In the genomic region with DNA sequence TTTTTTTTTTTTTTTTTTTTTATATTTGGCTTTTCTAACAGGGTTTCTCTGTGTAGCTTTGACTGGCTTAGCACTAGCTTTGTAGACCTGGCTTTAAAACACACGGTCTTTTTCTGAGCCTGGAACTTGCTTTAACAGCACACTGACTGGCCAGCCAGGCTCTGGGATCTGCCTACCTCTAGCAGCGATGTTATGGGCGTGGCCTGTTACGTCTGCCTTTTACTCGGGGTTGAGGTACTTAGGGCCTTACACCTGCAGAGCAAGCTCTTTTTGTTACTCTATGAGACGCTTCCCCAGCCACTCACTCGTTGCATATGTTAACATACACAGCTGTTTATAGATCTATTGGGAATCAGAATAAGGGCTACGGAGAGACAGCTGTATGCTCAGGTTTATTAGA, we compare ENCODE assay signal across 23 mouse cellular contexts. TPM values are rescaled to one million over a fixed set of nuclear protein-coding genes. Genes with fewer than 3 reads are reported as not detected.
"Had no signal": no experiment of that assay in that cellular context is flagged by ENCODE, and none has a peak within 500 bp of the region (broad histone marks: within the 10 kb centered on the region; RNA-seq: fewer than 3 reads in every experiment).

No protein-coding gene starts in this region.

- H3K27me3 ChIP-seq: kidney, embryonic 15.5 days; liver, embryonic 12.5 days; liver, embryonic 15.5 days; midbrain, embryonic 12.5 days; midbrain, embryonic 15.5 days; neural tube, embryonic 12.5 days; neural tube, embryonic 15.5 days had no signal

- H3K4me2 ChIP-seq: kidney, embryonic 15.5 days; liver, embryonic 12.5 days; liver, embryonic 15.5 days; midbrain, embryonic 12.5 days; midbrain, embryonic 15.5 days; neural tube, embryonic 12.5 days; neural tube, embryonic 15.5 days had no signal

- H3K9me3 ChIP-seq: kidney, embryonic 15.5 days; liver, embryonic 12.5 days; liver, embryonic 15.5 days; midbrain, embryonic 15.5 days; neural tube, embryonic 12.5 days; neural tube, embryonic 15.5 days had no signal

- H3K9ac ChIP-seq: kidney, embryonic 15.5 days; liver, embryonic 12.5 days; liver, embryonic 15.5 days; midbrain, embryonic 12.5 days; midbrain, embryonic 15.5 days; neural tube, embryonic 12.5 days; neural tube, embryonic 15.5 days had no signal

- H3K4me1 ChIP-seq: midbrain, embryonic 12.5 days; midbrain, embryonic 15.5 days; neural tube, embryonic 12.5 days; neural tube, embryonic 15.5 days had no signal

- H3K27ac ChIP-seq: kidney, embryonic 15.5 days; layer of hippocampus, adult 2 months; left cerebral cortex, adult 2 months; liver, embryonic 12.5 days; liver, embryonic 15.5 days; macrophage; midbrain, embryonic 12.5 days; midbrain, embryonic 15.5 days; neural tube, embryonic 12.5 days; neural tube, embryonic 15.5 days; stomach, postnatal 0 days had no signal

- H3K4me3 ChIP-seq: kidney, embryonic 15.5 days; layer of hippocampus, adult 2 months; left cerebral cortex, adult 2 months; liver, embryonic 12.5 days; liver, embryonic 15.5 days; midbrain, embryonic 12.5 days; midbrain, embryonic 15.5 days; neural tube, embryonic 12.5 days; neural tube, embryonic 15.5 days had no signal

- DNase-seq: kidney, postnatal 14 days; layer of hippocampus, postnatal 36 days; lung, adult 18-20 months; right cerebral cortex, adult 18-20 months; right cerebral cortex, postnatal 14 days; right cerebral cortex, postnatal 4 days; thymus, adult 2 months; thymus, postnatal 14 days; thymus, postnatal 4 days had no signal

- ATAC-seq: intestine, postnatal 0 days; liver, embryonic 12.5 days; lung, postnatal 0 days; midbrain, embryonic 15.5 days had no signal

- H3K36me3 ChIP-seq: kidney, embryonic 15.5 days; liver, embryonic 12.5 days; liver, embryonic 15.5 days; midbrain, embryonic 12.5 days; midbrain, embryonic 15.5 days; neural tube, embryonic 12.5 days; neural tube, embryonic 15.5 days had no signal

RNA-seq across cellular contexts. Expression of a gene that starts 14.1 kb away (rescaled TPM):
- polyA plus RNA-seq: limb, embryonic 11.5 days; macrophage; midbrain, embryonic 12.5 days; midbrain, embryonic 15.5 days; neural tube, embryonic 12.5 days had no signal
